Comparison of ENCODE assay signal across 20 mouse cellular contexts in the genomic region with DNA sequence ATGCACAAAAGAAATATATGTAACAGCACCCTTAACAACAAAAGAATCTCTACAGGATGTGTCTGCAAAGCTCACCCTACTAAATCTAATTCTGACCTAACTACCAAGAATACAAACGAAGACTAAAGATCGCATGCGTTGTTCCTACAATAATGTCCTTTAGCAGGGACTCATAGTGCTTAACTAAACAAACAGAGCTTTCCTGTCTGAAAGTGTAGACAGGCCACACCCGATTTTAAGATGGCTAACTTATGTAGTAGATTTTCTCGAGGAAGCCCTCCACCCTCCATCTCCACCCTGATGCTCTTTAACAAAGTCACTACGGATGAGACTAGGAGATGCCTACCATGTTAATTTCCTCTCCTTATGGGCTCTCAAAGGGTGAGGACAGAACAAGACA.
DNase-seq lines count a peak whose midpoint lies in the region; ATAC-seq and TF ChIP-seq lines count a peak whose summit lies in the region.
"Had no signal": no experiment of that assay in that cellular context is flagged by ENCODE, and none has a peak within 500 bp of the region (broad histone marks: within the 10 kb centered on the region; RNA-seq: fewer than 3 reads in every experiment).

No protein-coding gene starts in this region.

- H3K27ac ChIP-seq in heart, embryonic 13.5 days (replicated peaks), result peak overlapping the region; percentile 48
- no peak overlapping the region for H3K27ac ChIP-seq in intestine, embryonic 15.5 days
- H3K27ac ChIP-seq in intestine, postnatal 0 days (ENCODE audit: low read depth, low read length), result no peak overlapping the region
- no peak overlapping the region for H3K27ac ChIP-seq in MEL (ENCODE audit: control insufficient read depth, low read depth, low read length)
- H3K27ac ChIP-seq in brown adipose tissue, adult 24 weeks (replicated peaks; ENCODE audit: low read depth, low read length), result peak overlapping the region; percentile 33; the same call in 1 of the 2 replicates
- H3K27ac ChIP-seq: embryonic facial prominence, embryonic 12.5 days; forebrain, embryonic 12.5 days; hindbrain, embryonic 10.5 days; hindbrain, embryonic 14.5 days had no signal

- H3K9ac ChIP-seq in heart, embryonic 13.5 days, result no peak overlapping the region
- H3K9ac ChIP-seq in intestine, embryonic 15.5 days, result no peak overlapping the region
- no peak overlapping the region for H3K9ac ChIP-seq in intestine, postnatal 0 days (ENCODE audit: low read depth, low read length)
- no peak overlapping the region for H3K9ac ChIP-seq in MEL (ENCODE audit: control insufficient read depth, low read depth, low read length, poor library complexity, severe bottlenecking)
- H3K9ac ChIP-seq: embryonic facial prominence, embryonic 12.5 days; forebrain, embryonic 12.5 days; hindbrain, embryonic 14.5 days had no signal

- no peak for TF ChIP-seq CTCF in intestine, postnatal 0 days (IDR thresholded peaks at IDR 0.05; ENCODE audit: low read depth)
- TF ChIP-seq CTCF in MEL (IDR thresholded peaks at IDR 0.05 in 2 of 3, conservative IDR thresholded peaks at IDR 0.05 in 1 of 3; ENCODE audit: control insufficient read depth in 1 of 3, insufficient read depth in 1 of 3, low read depth in 2 of 3, low read length in 3 of 3, poor library complexity in 1 of 3, severe bottlenecking in 1 of 3), result no peak

- no peaks in the 10 kb centered on the region for H3K27me3 ChIP-seq in heart, embryonic 13.5 days (replicated peaks)
- no peaks in the 10 kb centered on the region for H3K27me3 ChIP-seq in intestine, embryonic 15.5 days (replicated peaks)
- H3K27me3 ChIP-seq in intestine, postnatal 0 days (replicated peaks; ENCODE audit: control insufficient read depth, insufficient read depth, low read length), result no peaks in the 10 kb centered on the region
- no peaks in the 10 kb centered on the region for H3K27me3 ChIP-seq in MEL (ENCODE audit: control insufficient read depth in 1 of 2, insufficient read depth in 2 of 2, low read length in 2 of 2)
- H3K27me3 ChIP-seq: embryonic facial prominence, embryonic 12.5 days; forebrain, embryonic 12.5 days had no signal

- H3K9me3 ChIP-seq in heart, embryonic 13.5 days, result no peaks in the 10 kb centered on the region
- no peaks in the 10 kb centered on the region for H3K9me3 ChIP-seq in intestine, embryonic 15.5 days
- no peaks in the 10 kb centered on the region for H3K9me3 ChIP-seq in intestine, postnatal 0 days (ENCODE audit: control insufficient read depth)
- no peaks in the 10 kb centered on the region for H3K9me3 ChIP-seq in MEL (replicated peaks; ENCODE audit: insufficient read depth, low read length)
- H3K9me3 ChIP-seq: embryonic facial prominence, embryonic 12.5 days; forebrain, embryonic 12.5 days; hindbrain, embryonic 10.5 days had no signal

- no peaks in the 10 kb centered on the region; the same call in 1 of the 2 replicates for H3K79me2 ChIP-seq in MEL (ENCODE audit: control insufficient read depth, insufficient read depth, low read length, poor library complexity)

- TF ChIP-seq EP300 in MEL (IDR thresholded peaks at IDR 0.05; ENCODE audit: low read depth in 1 of 2, low read length in 2 of 2), result no peak

- no peak overlapping the region for H3K4me3 ChIP-seq in heart, embryonic 13.5 days
- no peak overlapping the region for H3K4me3 ChIP-seq in intestine, embryonic 15.5 days (replicated peaks)
- H3K4me3 ChIP-seq in intestine, postnatal 0 days (ENCODE audit: low read depth, low read length), result no peak overlapping the region
- H3K4me3 ChIP-seq in MEL (ENCODE audit: control insufficient read depth in 1 of 2, insufficient read depth in 1 of 2, low read depth in 2 of 2, low read length in 2 of 2), result no peak overlapping the region
- no peak overlapping the region for H3K4me3 ChIP-seq in brown adipose tissue, adult 24 weeks (ENCODE audit: insufficient read depth, low read depth, low read length)
- H3K4me3 ChIP-seq: embryonic facial prominence, embryonic 12.5 days; forebrain, embryonic 12.5 days; hindbrain, embryonic 10.5 days had no signal

- H3K4me2 ChIP-seq in heart, embryonic 13.5 days, result no peak overlapping the region
- H3K4me2 ChIP-seq in intestine, embryonic 15.5 days (replicated peaks), result no peak overlapping the region
- H3K4me2 ChIP-seq in intestine, postnatal 0 days (replicated peaks; ENCODE audit: low read depth), result no peak overlapping the region
- H3K4me2 ChIP-seq: embryonic facial prominence, embryonic 12.5 days; forebrain, embryonic 12.5 days; heart, embryonic 11.5 days; hindbrain, embryonic 14.5 days had no signal

- no peak for TF ChIP-seq POLR2A in MEL (IDR thresholded peaks at IDR 0.05; ENCODE audit: control insufficient read depth in 1 of 2, insufficient read depth in 1 of 2, low read depth in 1 of 2, low read length in 2 of 2, poor library complexity in 1 of 2)

- ATAC-seq in heart, embryonic 13.5 days (ENCODE audit: extremely low read depth, insufficient number of reproducible peaks, low FRiP score, low TSS enrichment), result no peak
- ATAC-seq in intestine, embryonic 15.5 days, result peak; percentile 45; the same call in 1 of the 2 replicates
- ATAC-seq in intestine, postnatal 0 days, result no peak
- ATAC-seq: forebrain, embryonic 16.5 days had no signal

- no peak for TF ChIP-seq RAD21 in MEL (IDR thresholded peaks at IDR 0.05; ENCODE audit: low read depth, low read length)

- H3K36me3 ChIP-seq in heart, embryonic 13.5 days, result no peaks in the 10 kb centered on the region
- no peaks in the 10 kb centered on the region for H3K36me3 ChIP-seq in intestine, embryonic 15.5 days
- no peaks in the 10 kb centered on the region for H3K36me3 ChIP-seq in intestine, postnatal 0 days (ENCODE audit: control insufficient read depth, insufficient read depth)
- H3K36me3 ChIP-seq in MEL (ENCODE audit: control insufficient read depth in 1 of 2, insufficient read depth in 2 of 2, low read length in 2 of 2), result peaks cover 0 to 16% of the 10 kb centered on the region in 2 experiments; a peak in 2 of 4 replicates
- H3K36me3 ChIP-seq: embryonic facial prominence, embryonic 12.5 days; forebrain, embryonic 12.5 days; hindbrain, embryonic 10.5 days had no signal

- intact Hi-C loops in heart, postnatal 36 days (cut with DNase I), result no loop called here

- H3K4me1 ChIP-seq in heart, embryonic 13.5 days, result peaks cover 40% of the 10 kb centered on the region
- 0 out of 2 replicates have a peak, but pooled peaks cover 3% of the 10 kb centered on the region for H3K4me1 ChIP-seq in intestine, embryonic 15.5 days (replicated peaks)
- 0 out of 2 replicates have a peak, but pooled peaks cover 5% of the 10 kb centered on the region for H3K4me1 ChIP-seq in intestine, postnatal 0 days (replicated peaks; ENCODE audit: control insufficient read depth, insufficient read depth, low read length)
- H3K4me1 ChIP-seq in MEL (ENCODE audit: control insufficient read depth in 1 of 2, insufficient read depth in 2 of 2, low read length in 2 of 2), result no peaks in the 10 kb centered on the region; a peak in 2 of 4 replicates
- 0 out of 2 replicates have a peak, but pooled peaks cover 2% of the 10 kb centered on the region for H3K4me1 ChIP-seq in brown adipose tissue, adult 24 weeks (ENCODE audit: control insufficient read depth, insufficient read depth, insufficient read length, low read length)
- H3K4me1 ChIP-seq: embryonic facial prominence, embryonic 12.5 days; forebrain, embryonic 12.5 days; hindbrain, embryonic 10.5 days had no signal

- 50% methylated on average over 6 of the region's 6 CpGs for WGBS in heart, embryonic 13.5 days
- WGBS in intestine, embryonic 15.5 days, result 54% methylated on average over 6 of the region's 6 CpGs
- 37% methylated on average over 6 of the region's 6 CpGs for WGBS in intestine, postnatal 0 days

- DNase-seq in heart, postnatal 36 days, result no peak
- peak; percentile 23 for DNase-seq in MEL (ENCODE audit: low read depth, low spot score)
- DNase-seq in left cerebral cortex, adult 8-10 months (ENCODE audit: low spot score in 2 of 2), result no peak
- DNase-seq: adrenal gland, postnatal 10 days; cerebellum, adult 11-12 months; cerebellum, adult 9-10 months; cerebellum, postnatal 25 days; gastrocnemius, postnatal 25 days; kidney, adult 11 months; kidney, adult 9 months had no signal

TF ChIP-seq in MEL, 35 proteins besides CTCF, POLR2A, EP300 and RAD21:
- TF ChIP-seq NELFE (IDR thresholded peaks at IDR 0.05; ENCODE audit: low read depth, low read length), result no peak
- TF ChIP-seq GATA1 (IDR thresholded peaks at IDR 0.05; ENCODE audit: low read depth, low read length), result no peak
- TF ChIP-seq ZNF384 (IDR thresholded peaks at IDR 0.05; ENCODE audit: low read depth, low read length), result no peak
- no peak for TF ChIP-seq MEF2A (IDR thresholded peaks at IDR 0.05; ENCODE audit: extremely low read depth, insufficient replicate concordance, low read depth, low read length, poor library complexity, severe bottlenecking)
- TF ChIP-seq UBTF (IDR thresholded peaks at IDR 0.05; ENCODE audit: borderline replicate concordance, insufficient read depth, low read depth, low read length), result no peak
- TF ChIP-seq MAFK (IDR thresholded peaks at IDR 0.05; ENCODE audit: borderline replicate concordance, low read depth, low read length), result no peak
- TF ChIP-seq ZMIZ1 (IDR thresholded peaks at IDR 0.05; ENCODE audit: low read depth, low read length), result no peak

Comparison
In these comparisons a context has a peak if more than half of its experiments do, and no peak if none do; other contexts are left out.
1. H3K27ac ChIP-seq: peak in heart, embryonic 13.5 days (single experiment) and brown adipose tissue, adult 24 weeks (single experiment); none in intestine, embryonic 15.5 days (single experiment), intestine, postnatal 0 days (single experiment) and MEL (single experiment).